Mouse (Mus musculus) E14TG2a.4 (cell line): ENCODE measurements at regions not wholly inside any gene's neighbourhood (a gene's known extent, or its start where the extent isn't known, plus 50 kb on each side); places are given as distances from the start of the nearest gene placed in this dataset.

Experiments
- H3K27me3 ChIP-seq: 2 replicates; pipeline ENCODE4 v1.6.1; 2014; ENCODE audit warnings: low read length, control low read depth; ENCODE audit not compliant: insufficient read depth
- H3K36me3 ChIP-seq: 2 replicates; pipeline ENCODE4 v1.6.1; 2014; ENCODE audit warnings: low read length, control low read depth; ENCODE audit not compliant: insufficient read depth
- H3K4me1 ChIP-seq: replicated peaks from 2 replicates; pipeline ENCODE4 v1.6.1; 2014; ENCODE audit warnings: low read depth, low read length, control low read depth
- H3K4me3 ChIP-seq: replicated peaks from 2 replicates; pipeline ENCODE4 v1.5.1; 2014; ENCODE audit warnings: mild to moderate bottlenecking, low read length
- H3K9me3 ChIP-seq: 2 replicates; pipeline ENCODE4 v1.6.1; 2014; ENCODE audit warnings: low read length, control low read depth
- CTCF ChIP-seq: conservative IDR thresholded peaks from 2 replicates; pipeline ENCODE4 v1.5.1; 2014; ENCODE audit warnings: low read length
- NANOG ChIP-seq: IDR thresholded peaks from 2 replicates; pipeline ENCODE4 v1.6.1; 2014; ENCODE audit warnings: borderline replicate concordance, low read length, mixed read lengths
- POU5F1 ChIP-seq: IDR thresholded peaks from 2 replicates; pipeline ENCODE4 v1.6.1; 2014; ENCODE audit warnings: low read length, borderline replicate concordance

- H3K27me3 ChIP-seq: no peaks in the 10 kb centered on the region
- no peak overlapping the region for H3K4me3 ChIP-seq
- H3K9me3 ChIP-seq: no peaks in the 10 kb centered on the region
- TF ChIP-seq CTCF (no peak), NANOG (no peak), POU5F1 (no peak)
- H3K36me3 ChIP-seq: no peaks in the 10 kb centered on the region
- H3K4me1 ChIP-seq: no peaks in the 10 kb centered on the region
Observed at GRCm38 (mm10) chr1:138771307-138772011, 76.9 kb downstream of the Lhx9 start.

DNA sequence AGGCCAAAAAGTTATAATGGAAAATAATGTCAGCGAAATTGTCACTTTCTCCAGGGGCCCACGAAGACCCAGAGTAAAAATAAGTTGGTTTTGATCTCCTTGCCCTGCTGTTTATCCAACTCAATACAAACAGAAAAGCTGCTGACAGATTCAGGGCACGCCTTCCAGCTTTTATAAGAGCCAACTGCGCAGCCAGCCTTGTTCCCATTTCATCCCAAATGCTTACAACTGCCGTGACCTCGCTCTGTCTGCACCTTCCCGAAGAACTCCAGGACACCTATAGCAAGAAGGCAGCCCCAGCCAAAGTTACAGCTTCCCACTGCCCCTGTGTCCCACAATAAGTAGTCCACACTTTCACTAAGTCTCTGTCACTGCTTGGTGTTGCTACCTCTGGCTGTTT is 85.5 kb downstream of the Lhx9 start:
- Histone ChIP-seq H3K4me1 (no peaks in the 10 kb centered on the region), H3K36me3 (no peaks in the 10 kb centered on the region), H3K27me3 (no peaks in the 10 kb centered on the region), H3K9me3 (no peaks in the 10 kb centered on the region), H3K4me3 (no peak overlapping the region)
- TF ChIP-seq POU5F1 (no peak), NANOG (no peak), CTCF (no peak)

- TF ChIP-seq CTCF (no peak), POU5F1 (no peak)
- H3K27me3 ChIP-seq: no peaks in the 10 kb centered on the region
Observed at GRCm38 (mm10) chr1:138757777-138758176, 90.6 kb downstream of the Lhx9 start.

DNA sequence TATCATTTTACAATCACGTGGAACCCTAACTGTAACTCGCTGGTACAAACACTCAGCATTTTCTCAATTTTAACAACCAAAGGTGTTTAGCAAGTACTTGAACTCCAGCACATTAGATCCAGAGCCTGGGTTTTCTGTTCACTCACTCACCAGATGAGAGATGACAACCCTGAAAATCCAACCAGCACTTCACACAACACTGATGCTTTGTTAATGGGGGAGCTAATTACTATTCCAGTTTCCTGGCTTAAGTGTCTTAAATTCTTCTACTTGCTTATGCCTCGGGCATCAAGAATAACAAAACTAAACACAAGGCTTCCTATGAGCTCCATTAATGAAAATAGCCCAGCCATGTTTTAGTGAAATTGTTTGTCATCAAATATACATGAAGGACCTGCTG is 113.4 kb upstream of the Nek7 start:
- Histone ChIP-seq H3K4me1 (no peaks in the 10 kb centered on the region), H3K27me3 (no peaks in the 10 kb centered on the region), H3K9me3 (no peaks in the 10 kb centered on the region; the same call in 1 of the 2 replicates), H3K4me3 (no peak overlapping the region), H3K36me3 (no peaks in the 10 kb centered on the region)
- TF ChIP-seq CTCF (no peak), POU5F1 (no peak), NANOG (no peak)

More at GRCm38 (mm10) chr1:138757777-138758176, 90.6 kb downstream of the Lhx9 start:
- H3K4me1 ChIP-seq: no peaks in the 10 kb centered on the region
- no peaks in the 10 kb centered on the region for H3K9me3 ChIP-seq
- no peak overlapping the region for H3K4me3 ChIP-seq
- no peaks in the 10 kb centered on the region for H3K36me3 ChIP-seq

- TF ChIP-seq POU5F1 (no peak), NANOG (no peak), CTCF (no peak)
- no peaks in the 10 kb centered on the region for H3K4me1 ChIP-seq
- no peaks in the 10 kb centered on the region for H3K27me3 ChIP-seq
- H3K36me3 ChIP-seq: no peaks in the 10 kb centered on the region
- peaks cover 3% of the 10 kb centered on the region for H3K9me3 ChIP-seq
- no peak overlapping the region for H3K4me3 ChIP-seq
Observed at GRCm38 (mm10) chr1:138731008-138731407, 111.1 kb upstream of the Nek7 start.

GRCm38 (mm10) chr1:138729089-138729699 is 109.3 kb upstream of the Nek7 start:
- peaks cover 4% of the 10 kb centered on the region for H3K9me3 ChIP-seq
- no peaks in the 10 kb centered on the region for H3K4me1 ChIP-seq
- H3K36me3 ChIP-seq: no peaks in the 10 kb centered on the region

DNA sequence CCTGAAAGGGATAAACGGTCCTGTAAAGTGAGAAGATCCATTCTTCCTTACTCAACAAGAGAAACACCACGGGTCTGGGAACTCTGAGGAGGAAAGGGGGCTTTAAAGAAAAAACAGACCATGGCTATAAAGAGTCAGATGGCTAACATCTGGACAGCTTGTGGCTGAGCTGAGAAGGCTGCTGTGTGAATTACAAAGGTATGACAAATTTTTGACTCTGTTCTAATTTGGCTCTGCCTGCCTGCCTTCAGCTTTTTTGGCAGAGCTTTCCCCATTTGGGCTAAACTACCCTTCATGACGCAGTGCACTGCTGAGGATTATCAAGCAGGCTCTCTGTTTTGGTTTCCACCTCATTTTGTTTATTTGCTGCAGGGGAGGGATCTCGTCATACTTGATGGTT is 100.8 kb upstream of the Nek7 start:
- Histone ChIP-seq H3K9me3 (no peaks in the 10 kb centered on the region), H3K4me3 (no peak overlapping the region), H3K4me1 (no peaks in the 10 kb centered on the region), H3K27me3 (no peaks in the 10 kb centered on the region), H3K36me3 (no peaks in the 10 kb centered on the region)
- TF ChIP-seq POU5F1 (no peak), CTCF (no peak), NANOG (no peak)

More at GRCm38 (mm10) chr1:138729089-138729699, 109.3 kb upstream of the Nek7 start:
- H3K4me3 ChIP-seq: no peak overlapping the region
- no peak for TF ChIP-seq CTCF
- TF ChIP-seq POU5F1: no peak
- no peak for TF ChIP-seq NANOG
- no peaks in the 10 kb centered on the region for H3K27me3 ChIP-seq

- Histone ChIP-seq H3K4me1 (no peaks in the 10 kb centered on the region), H3K36me3 (no peaks in the 10 kb centered on the region), H3K4me3 (no peak overlapping the region), H3K9me3 (no peaks in the 10 kb centered on the region), H3K27me3 (no peaks in the 10 kb centered on the region)
- TF ChIP-seq CTCF (no peak), POU5F1 (no peak), NANOG (no peak)
Observed at GRCm38 (mm10) chr1:138719297-138719696, 99.4 kb upstream of the Nek7 start.

DNA sequence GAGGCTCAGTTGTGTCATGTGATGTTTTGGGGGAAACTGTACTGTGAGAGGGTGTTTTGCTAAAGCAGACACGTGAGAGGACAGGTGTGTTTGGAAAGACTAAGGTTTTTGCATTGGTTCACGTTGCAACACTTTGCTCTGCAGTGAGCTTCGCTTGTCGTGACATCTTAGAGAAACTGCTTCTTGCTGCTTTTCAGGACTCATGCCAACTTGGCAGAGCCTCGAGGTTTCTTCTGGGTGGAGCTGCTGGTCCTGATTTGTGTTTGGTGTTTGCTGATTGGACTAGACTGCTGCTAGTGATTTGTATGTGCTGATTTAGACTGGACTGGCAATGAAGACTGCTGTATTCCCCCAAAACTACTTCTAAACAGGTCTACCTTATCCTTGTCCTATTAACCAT is 97.0 kb upstream of the Nek7 start:
- H3K9me3 ChIP-seq: no peaks in the 10 kb centered on the region
- H3K4me1 ChIP-seq: no peaks in the 10 kb centered on the region
- no peaks in the 10 kb centered on the region for H3K36me3 ChIP-seq
- TF ChIP-seq CTCF (no peak), NANOG (no peak), POU5F1 (no peak)
- no peak overlapping the region for H3K4me3 ChIP-seq
- no peaks in the 10 kb centered on the region for H3K27me3 ChIP-seq
